Mouse (Mus musculus) forebrain, embryonic 12.5 days (tissue): ENCODE data around the gene Dok4. TPM values are rescaled to one million over a fixed set of nuclear protein-coding genes. Genes with fewer than 3 reads are reported as not detected.
"Not testable (repeated sequence)": the region's sequence is repeated elsewhere in the genome, so short reads cannot be mapped to it uniquely, and the experiment has no call there.

Experiments used
- ATAC-seq: fragments of 200-750 bp; cut with Nextera tagmentation; 2 replicates; pipeline ENCODE4 v1.8.0; 2017; ENCODE audit warnings: moderate TSS enrichment; ENCODE audit not compliant: low FRiP score
- H3K27ac ChIP-seq: fragments of 300-500 bp; sonication (generic); 2 replicates; pipeline ENCODE4 v1.5.1; 2016; ENCODE audit warnings: mild to moderate bottlenecking
- H3K27me3 ChIP-seq: fragments of 300-500 bp; sonication (generic); 2 replicates; pipeline ENCODE4 v1.6.1; 2016; ENCODE audit warnings: mild to moderate bottlenecking
- H3K36me3 ChIP-seq: fragments of 300-500 bp; sonication (generic); replicated peaks from 2 replicates; pipeline ENCODE4 v1.6.1; 2016; ENCODE audit warnings: mild to moderate bottlenecking
- H3K4me1 ChIP-seq: fragments of 300-500 bp; sonication (generic); 2 replicates; pipeline ENCODE4 v1.6.1; 2016
- H3K4me2 ChIP-seq: fragments of 300-500 bp; sonication (generic); 2 replicates; pipeline ENCODE4 v1.6.1; 2016; ENCODE audit warnings: mild to moderate bottlenecking, moderate library complexity
- H3K4me3 ChIP-seq: fragments of 300-500 bp; sonication (generic); replicated peaks from 2 replicates; pipeline ENCODE4 v1.5.1; 2016; ENCODE audit warnings: mild to moderate bottlenecking
- H3K9ac ChIP-seq: fragments of 300-500 bp; sonication (generic); 2 replicates; pipeline ENCODE4 v1.6.1; 2016; ENCODE audit warnings: mild to moderate bottlenecking
- H3K9me3 ChIP-seq: fragments of 300-500 bp; sonication (generic); 2 replicates; pipeline ENCODE4 v1.6.1; 2016
- WGBS: fragments of 180-500 bp; shearing (Covaris S2); methylation state at CpG from one replicate; pipeline ENCODE4 v1.1.7; 2016; 5-methylcytosine and 5-hydroxymethylcytosine counted together
- polyA plus RNA-seq: library from polyadenylated mRNA; unstranded; fragments of >200 nt; fragmentation: Nextera tagmentation; extraction: Ambion mirVana; gene quantifications from 2 replicates; pipeline ENCODE4 v1.2.1, GENCODE M21; 2016

Dok4 gene
- polyA plus RNA-seq, 1 experiment from 2014 or later: 22.0 TPM

GRCm38 (mm10) chr8:94862487-94863220 lies 13.5 kb downstream of the Dok4 start:
- H3K4me1 ChIP-seq: peaks cover 20% of the 10 kb centered on the region
- H3K4me2 ChIP-seq: no peak overlapping the region
- no peaks in the 10 kb centered on the region for H3K27me3 ChIP-seq
- H3K27ac ChIP-seq: no peak overlapping the region
- H3K4me3 ChIP-seq: no peak overlapping the region
- ATAC-seq: no peak
- peaks cover 64% of the 10 kb centered on the region for H3K36me3 ChIP-seq
- no peak overlapping the region for H3K9ac ChIP-seq
- no peaks in the 10 kb centered on the region for H3K9me3 ChIP-seq
- WGBS: 91% methylated on average over 12 of the region's 12 CpGs

DNA sequence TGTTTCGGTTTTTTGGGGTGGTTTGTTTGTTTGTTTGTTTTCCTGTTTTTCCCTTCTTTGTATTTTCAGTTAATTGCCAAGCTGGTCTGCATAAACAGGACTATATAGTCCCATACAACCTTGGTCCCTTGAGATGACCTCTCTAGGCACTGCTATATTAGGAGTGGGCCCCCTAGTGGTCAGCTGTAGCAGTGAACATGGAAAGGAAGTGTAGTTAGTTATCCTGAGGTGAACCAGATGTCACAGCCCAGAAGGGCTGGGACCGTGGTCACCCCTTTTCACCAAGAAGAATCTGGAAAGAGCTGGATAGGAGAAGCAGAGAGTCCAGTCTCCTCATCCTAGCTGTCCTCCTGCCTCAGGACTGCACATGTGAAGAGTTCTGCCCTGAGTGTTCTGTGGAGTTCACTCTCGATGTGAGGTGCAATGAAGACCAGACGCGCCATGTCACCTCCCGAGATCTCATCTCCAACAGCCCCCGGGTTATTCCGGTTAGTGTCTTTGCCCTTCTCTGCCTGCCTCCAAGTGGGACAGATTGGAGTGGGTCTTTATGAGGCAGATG lies 14.7 kb downstream of the Dok4 start:
- H3K9ac ChIP-seq: no peak overlapping the region
- no peak overlapping the region for H3K4me3 ChIP-seq
- H3K27me3 ChIP-seq: no peaks in the 10 kb centered on the region
- no peak overlapping the region for H3K27ac ChIP-seq
- no peak overlapping the region for H3K4me2 ChIP-seq
- H3K4me1 ChIP-seq: peaks cover 20% of the 10 kb centered on the region
- 79% methylated on average over 8 of the region's 8 CpGs for WGBS
- ATAC-seq: no peak
- H3K36me3 ChIP-seq: peaks cover 58% of the 10 kb centered on the region
- no peaks in the 10 kb centered on the region for H3K9me3 ChIP-seq

GRCm38 (mm10) chr8:94857346-94858173 lies 18.6 kb downstream of the Dok4 start, which contains the start of gene Polr2c:
Polr2c (plus strand) TSS chr8:94857450.
- Histone ChIP-seq H3K9ac (peak within 1 kb of the TSS; percentile 97), H3K27me3 (no peaks in the 10 kb centered on the region), H3K9me3 (no peaks in the 10 kb centered on the region), H3K4me3 (peak within 1 kb of the TSS; percentile 98), H3K36me3 (peaks cover 43% of the 10 kb centered on the region), H3K4me1 (peaks cover 20% of the 10 kb centered on the region), H3K27ac (peak within 1 kb of the TSS; percentile 74), H3K4me2 (peak within 1 kb of the TSS; percentile 87)
- under 1% methylated on average over 68 of the region's 68 CpGs for WGBS
- ATAC-seq: peak; percentile 81

DNA sequence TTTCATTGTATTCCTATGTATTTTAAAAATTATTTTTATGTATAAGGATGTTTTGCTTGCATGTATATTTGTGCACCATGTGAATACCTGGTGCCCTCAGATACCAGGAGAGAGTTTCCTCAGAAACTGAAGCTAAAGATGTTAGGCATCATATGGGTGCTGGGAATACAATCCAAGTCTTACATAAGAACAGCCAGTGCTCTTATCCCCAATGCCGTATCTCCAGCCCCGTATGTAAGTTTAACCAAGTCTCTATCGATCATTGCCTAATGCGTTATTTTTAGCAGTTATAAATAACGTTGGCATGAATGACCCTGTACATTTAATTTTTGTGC lies 19.2 kb downstream of the Dok4 start:
- H3K9me3 ChIP-seq: no peaks in the 10 kb centered on the region
- peaks cover 40% of the 10 kb centered on the region for H3K36me3 ChIP-seq
- H3K27ac ChIP-seq: no peak overlapping the region
- peak overlapping the region; percentile 98 for H3K4me3 ChIP-seq
- peaks cover 20% of the 10 kb centered on the region for H3K4me1 ChIP-seq
- ATAC-seq: no peak; the same call in 1 of the 2 replicates
- 26% methylated on average over 5 of the region's 5 CpGs for WGBS
- H3K9ac ChIP-seq: 0 out of 2 replicates have a peak overlapping the region, but pooled peaks have one; percentile 97
- H3K4me2 ChIP-seq: peak overlapping the region; percentile 22; the same call in 1 of the 2 replicates
- H3K27me3 ChIP-seq: no peaks in the 10 kb centered on the region

- not testable (repeated sequence) for H3K27me3 ChIP-seq, H3K9ac ChIP-seq, ATAC-seq, H3K4me2 ChIP-seq, H3K4me3 ChIP-seq, H3K9me3 ChIP-seq, H3K27ac ChIP-seq
- Histone ChIP-seq H3K36me3 (peaks cover 44% of the 10 kb centered on the region), H3K4me1 (peaks cover 20% of the 10 kb centered on the region)
- 85% methylated on average over 11 of the region's 11 CpGs for WGBS
Observed at GRCm38 (mm10) chr8:94854761-94855160, 21.4 kb downstream of the Dok4 start.

DNA sequence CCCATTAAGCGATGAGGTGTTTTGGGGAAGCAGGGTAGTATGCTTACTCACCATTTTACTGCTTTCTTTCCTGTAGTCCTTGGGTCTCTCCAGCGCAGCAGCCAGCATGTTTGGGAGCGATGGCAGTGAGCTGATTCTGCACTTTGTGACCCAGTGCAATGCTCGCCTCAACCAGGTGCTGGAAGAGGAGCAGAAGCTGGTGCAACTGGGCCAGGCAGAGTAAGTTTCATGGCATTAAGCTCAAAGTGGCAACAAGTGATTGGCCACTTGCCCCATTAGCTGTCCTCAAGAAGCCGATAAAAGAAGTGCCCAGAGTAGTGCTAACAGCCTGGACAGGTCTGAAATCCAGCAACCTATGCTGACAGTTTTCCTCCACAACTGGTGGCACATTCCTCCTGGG lies 26.1 kb downstream of the Dok4 start:
- Histone ChIP-seq H3K27ac (no peak overlapping the region), H3K27me3 (no peaks in the 10 kb centered on the region), H3K36me3 (peaks cover 60% of the 10 kb centered on the region), H3K4me1 (no peaks in the 10 kb centered on the region), H3K4me3 (no peak overlapping the region), H3K4me2 (no peak overlapping the region), H3K9me3 (no peaks in the 10 kb centered on the region), H3K9ac (no peak overlapping the region)
- 96% methylated on average over 5 of the region's 5 CpGs for WGBS
- no peak for ATAC-seq

DNA sequence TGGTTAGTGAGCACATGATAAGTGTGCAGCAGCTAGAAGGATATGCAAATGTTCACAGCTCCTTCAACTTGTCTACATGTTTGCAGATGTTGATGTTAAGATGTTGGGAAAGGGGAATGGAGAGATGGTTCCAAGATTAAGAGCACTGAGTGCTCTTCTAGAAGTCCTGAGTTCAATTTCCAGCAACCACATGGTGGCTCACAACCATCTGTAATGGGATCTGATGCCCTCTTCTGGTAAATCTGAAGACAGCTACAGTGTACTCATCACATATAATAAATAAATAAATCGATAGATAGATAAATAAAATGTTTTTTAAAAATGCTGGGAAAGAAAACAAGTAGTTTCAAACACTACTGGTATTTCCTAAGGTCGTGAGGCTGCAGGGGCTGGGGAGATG lies 34.9 kb downstream of the Dok4 start:
- H3K4me3 ChIP-seq: no peak overlapping the region
- H3K27ac ChIP-seq: no peak overlapping the region
- H3K4me2 ChIP-seq: no peak overlapping the region
- peaks cover 15% of the 10 kb centered on the region for H3K36me3 ChIP-seq
- no peak for ATAC-seq
- no peaks in the 10 kb centered on the region for H3K27me3 ChIP-seq
- no peak overlapping the region for H3K9ac ChIP-seq
- H3K9me3 ChIP-seq: no peaks in the 10 kb centered on the region
- peaks cover 16% of the 10 kb centered on the region for H3K4me1 ChIP-seq
- WGBS: 46% methylated on average over 2 of the region's 2 CpGs

GRCm38 (mm10) chr8:94838600-94838999 lies 37.5 kb downstream of the Dok4 start:
- peak overlapping the region; percentile 86 for H3K4me2 ChIP-seq
- peak overlapping the region; percentile 93 for H3K9ac ChIP-seq
- H3K27me3 ChIP-seq: no peaks in the 10 kb centered on the region
- peak overlapping the region; percentile 75 for H3K4me3 ChIP-seq
- WGBS: under 1% methylated on average over 24 of the region's 24 CpGs
- peaks cover 16% of the 10 kb centered on the region for H3K4me1 ChIP-seq
- no peaks in the 10 kb centered on the region for H3K36me3 ChIP-seq
- H3K9me3 ChIP-seq: no peaks in the 10 kb centered on the region
- H3K27ac ChIP-seq: peak overlapping the region; percentile 84
- ATAC-seq: peak; percentile 48; the same call in 1 of the 2 replicates

- no peaks in the 10 kb centered on the region for H3K27me3 ChIP-seq
- WGBS: under 1% methylated on average over 82 of the region's 82 CpGs
- H3K4me1 ChIP-seq: peaks cover 16% of the 10 kb centered on the region
- H3K4me3 ChIP-seq: peak within 1 kb of the TSS; percentile 75
- peak within 1 kb of the TSS; percentile 93 for H3K9ac ChIP-seq
- H3K9me3 ChIP-seq: no peaks in the 10 kb centered on the region
- no peaks in the 10 kb centered on the region for H3K36me3 ChIP-seq
- peak; percentile 98 for ATAC-seq
- peak within 1 kb of the TSS; percentile 86 for H3K4me2 ChIP-seq
- peak within 1 kb of the TSS; percentile 84 for H3K27ac ChIP-seq
Observed at GRCm38 (mm10) chr8:94837662-94838574, 38.2 kb downstream of the Dok4 start, which contains the start of the genes Coq9 and Ciapin1. Coq9 (plus strand) TSS chr8:94838321. Ciapin1 (minus strand) TSS chr8:94838358.

- ATAC-seq: no peak
- peak overlapping the region; percentile 93 for H3K9ac ChIP-seq
- peaks cover 16% of the 10 kb centered on the region for H3K4me1 ChIP-seq
- peaks cover 10% of the 10 kb centered on the region for H3K36me3 ChIP-seq
- peak overlapping the region; percentile 86 for H3K4me2 ChIP-seq
- WGBS: 79% methylated on average over 11 of the region's 11 CpGs
- H3K27ac ChIP-seq: no peak overlapping the region
- H3K9me3 ChIP-seq: no peaks in the 10 kb centered on the region
- H3K4me3 ChIP-seq: peak overlapping the region; percentile 75
- H3K27me3 ChIP-seq: no peaks in the 10 kb centered on the region
Observed at GRCm38 (mm10) chr8:94836456-94837240, 39.5 kb downstream of the Dok4 start.

DNA sequence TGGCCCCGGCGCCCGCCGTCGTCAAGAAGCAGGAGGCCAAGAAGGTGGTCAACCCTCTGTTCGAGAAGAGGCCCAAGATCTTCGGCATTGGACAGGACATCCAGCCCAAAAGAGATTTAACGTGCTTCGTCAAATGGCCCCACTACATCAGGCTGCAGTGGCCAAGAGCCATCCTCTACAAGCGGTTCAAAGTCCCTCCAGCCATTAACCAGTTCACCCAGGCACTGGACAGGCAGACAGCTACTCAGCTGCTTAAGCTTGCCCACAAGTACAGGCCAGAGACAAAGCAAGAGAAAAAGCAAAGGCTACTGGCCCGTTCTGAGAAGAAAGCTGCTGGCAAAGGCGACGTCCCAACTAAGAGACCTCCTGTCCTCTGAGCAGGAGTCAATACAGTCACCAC lies 40.4 kb downstream of the Dok4 start:
- Histone ChIP-seq H3K36me3 (peaks cover 16% of the 10 kb centered on the region), H3K4me1 (peaks cover 16% of the 10 kb centered on the region)
- not testable (repeated sequence) for H3K9ac ChIP-seq, H3K9me3 ChIP-seq, ATAC-seq, H3K4me2 ChIP-seq, H3K27me3 ChIP-seq, H3K27ac ChIP-seq, H3K4me3 ChIP-seq
- 95% methylated on average over 13 of the region's 13 CpGs for WGBS
